Mouse (Mus musculus) midbrain, postnatal 0 days (tissue): ENCODE measurements around the gene Camkmt. TPM values are rescaled to one million over a fixed set of nuclear protein-coding genes. Genes with fewer than 3 reads are reported as not detected.

Experiments
- ATAC-seq: fragments of 200-750 bp; cut with Nextera tagmentation; 2 replicates; pipeline ENCODE4 v1.8.0; 2017; ENCODE audit warnings: moderate number of reproducible peaks, mild to moderate bottlenecking, moderate TSS enrichment, moderate library complexity; ENCODE audit not compliant: low FRiP score
- DNase-seq: peaks from one replicate; pipeline ENCODE4 v3.0.0-alpha.2; 2015; ENCODE audit warnings: low spot score
- H3K27ac ChIP-seq: fragments of 300-500 bp; sonication (generic); 2 replicates; pipeline ENCODE4 v1.5.1; 2014; ENCODE audit warnings: low read depth, mild to moderate bottlenecking, low read length, mixed read lengths
- H3K27me3 ChIP-seq: fragments of 300-500 bp; sonication (generic); 2 replicates; pipeline ENCODE4 v1.6.1; 2014; ENCODE audit warnings: low read length, control low read depth, mixed read lengths; ENCODE audit not compliant: insufficient read depth
- H3K36me3 ChIP-seq: fragments of 300-500 bp; sonication (generic); 2 replicates; pipeline ENCODE4 v1.6.1; 2014; ENCODE audit warnings: low read length, control low read depth, mixed read lengths; ENCODE audit not compliant: insufficient read depth
- H3K4me1 ChIP-seq: fragments of 300-500 bp; sonication (generic); 2 replicates; pipeline ENCODE4 v1.6.1; 2014; ENCODE audit warnings: mild to moderate bottlenecking, control low read depth, antibody characterized with exemption, low read length, mixed read lengths; ENCODE audit not compliant: insufficient read depth
- H3K4me2 ChIP-seq: fragments of 300-500 bp; sonication (generic); 2 replicates; pipeline ENCODE4 v1.6.1; 2014; ENCODE audit warnings: low read depth, mild to moderate bottlenecking, low read length, mixed read lengths; ENCODE audit not compliant: poor library complexity, severe bottlenecking
- H3K4me3 ChIP-seq: fragments of 300-500 bp; sonication (generic); 2 replicates; pipeline ENCODE4 v1.5.1; 2014; ENCODE audit warnings: low read depth, mild to moderate bottlenecking, low read length, moderate library complexity
- H3K9ac ChIP-seq: fragments of 300-500 bp; sonication (generic); replicated peaks from 2 replicates; pipeline ENCODE4 v1.6.1; 2014; ENCODE audit warnings: mild to moderate bottlenecking, low read length, moderate library complexity, mixed read lengths; ENCODE audit not compliant: poor library complexity, severe bottlenecking
- H3K9me3 ChIP-seq: fragments of 300-500 bp; sonication (generic); 2 replicates; pipeline ENCODE4 v1.6.1; 2016; ENCODE audit warnings: low read length, control low read depth
- CTCF ChIP-seq: IDR thresholded peaks from 2 replicates; pipeline ENCODE4 v1.5.1; 2016; ENCODE audit warnings: antibody characterized with exemption, mild to moderate bottlenecking
- WGBS: fragments of 180-500 bp; shearing (Covaris S2); extraction: QIAGEN DNeasy Blood & Tissue Kit; methylation state at CpG from one replicate; pipeline ENCODE4 v1.1.7; 2014; 5-methylcytosine and 5-hydroxymethylcytosine counted together
- polyA plus RNA-seq: library from polyadenylated mRNA; unstranded; fragments of >200 nt; fragmentation: Nextera tagmentation; extraction: Ambion mirVana; gene quantifications from 2 replicates; pipeline ENCODE4 v1.2.1, GENCODE M21; 2015
- total RNA-seq: library from RNA; depleted of rRNA; stranded (reverse); fragments of >200 nt; gene quantifications from 2 replicates; pipeline ENCODE4 v1.2.3, GENCODE M21; 2014

The Camkmt gene
- total and polyA plus RNA-seq, 2 experiments from 2014 or later, result 6.1 to 21.5 TPM

- no peaks in the 10 kb centered on the region for H3K9me3 ChIP-seq
- no peaks in the 10 kb centered on the region for H3K4me1 ChIP-seq
- no peak overlapping the region for H3K9ac ChIP-seq
- H3K27me3 ChIP-seq, result no peaks in the 10 kb centered on the region
- H3K4me3 ChIP-seq, result no peak overlapping the region
- no peak for ATAC-seq
- H3K4me2 ChIP-seq, result no peak overlapping the region
- TF ChIP-seq CTCF, result peak; percentile 55
- H3K27ac ChIP-seq, result no peak overlapping the region
- no peak for DNase-seq
- WGBS, result 93% methylated on average over 8 of the region's 8 CpGs
- peaks cover 53% of the 10 kb centered on the region for H3K36me3 ChIP-seq
Measured at GRCm38 (mm10) chr17:85071088-85071775, 19.1 kb upstream of the Camkmt start.

DNA sequence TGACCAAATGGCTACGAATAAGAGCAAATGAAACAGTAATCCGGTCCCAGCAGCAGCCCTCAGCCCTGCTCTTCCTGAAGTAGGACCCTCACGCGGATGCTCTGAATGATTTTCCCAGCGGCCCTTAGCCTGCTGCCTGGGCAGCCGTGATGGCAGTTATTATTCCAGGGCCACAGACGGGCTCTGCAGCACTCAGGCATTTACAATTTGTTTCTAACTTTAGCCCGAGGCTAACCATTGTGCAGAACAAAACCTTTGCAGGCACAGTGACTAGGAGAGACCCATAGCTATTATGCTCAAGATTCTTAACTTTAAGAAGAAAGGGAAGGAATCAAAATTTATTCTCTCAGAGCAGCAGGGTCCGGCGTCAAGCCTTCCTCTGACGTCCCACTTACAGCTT, 18.0 kb upstream of the Camkmt start:
- H3K4me2 ChIP-seq, result no peak overlapping the region
- H3K9ac ChIP-seq, result no peak overlapping the region
- peaks cover 53% of the 10 kb centered on the region for H3K36me3 ChIP-seq
- no peaks in the 10 kb centered on the region for H3K4me1 ChIP-seq
- no peak overlapping the region for H3K4me3 ChIP-seq
- H3K9me3 ChIP-seq, result no peaks in the 10 kb centered on the region
- 21% methylated on average over 11 of the region's 11 CpGs for WGBS
- no peak for ATAC-seq
- TF ChIP-seq CTCF, result no peak
- no peak for DNase-seq
- no peaks in the 10 kb centered on the region for H3K27me3 ChIP-seq
- H3K27ac ChIP-seq, result no peak overlapping the region

GRCm38 (mm10) chr17:85073214-85073613, 17.1 kb upstream of the Camkmt start:
- Histone ChIP-seq H3K4me2 (no peak overlapping the region), H3K4me1 (no peaks in the 10 kb centered on the region), H3K27ac (no peak overlapping the region), H3K9ac (no peak overlapping the region), H3K27me3 (no peaks in the 10 kb centered on the region), H3K4me3 (no peak overlapping the region), H3K36me3 (peaks cover 56% of the 10 kb centered on the region), H3K9me3 (no peaks in the 10 kb centered on the region)
- no peak for TF ChIP-seq CTCF
- WGBS, result 49% methylated on average over 7 of the region's 7 CpGs
- no peak for ATAC-seq
- DNase-seq, result no peak

DNA sequence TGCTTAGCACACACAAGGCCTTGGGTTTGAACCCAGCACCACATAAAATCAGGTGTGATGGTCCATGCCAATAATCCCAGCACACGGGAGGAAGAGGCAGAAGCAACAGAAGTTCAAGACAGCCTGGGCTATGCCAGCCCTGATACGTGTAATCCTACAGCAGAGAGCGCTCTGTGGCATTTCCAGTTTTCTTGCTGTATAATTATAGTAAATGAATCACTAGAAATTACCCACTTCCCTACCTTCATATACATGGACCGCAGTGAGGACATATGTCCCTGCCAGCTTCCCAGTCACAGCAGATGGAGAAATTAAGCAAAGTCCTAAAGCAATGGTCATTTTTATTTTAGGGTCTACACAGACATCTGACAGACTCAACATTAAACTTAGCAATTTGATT, 16.3 kb upstream of the Camkmt start:
- no peak for TF ChIP-seq CTCF
- Histone ChIP-seq H3K4me1 (no peaks in the 10 kb centered on the region), H3K36me3 (peaks cover 52% of the 10 kb centered on the region), H3K9ac (no peak overlapping the region), H3K27me3 (no peaks in the 10 kb centered on the region), H3K9me3 (no peaks in the 10 kb centered on the region), H3K27ac (no peak overlapping the region), H3K4me3 (no peak overlapping the region), H3K4me2 (no peak overlapping the region)
- DNase-seq (no peak), ATAC-seq (no peak)
- 96% methylated on average over 4 of the region's 4 CpGs for WGBS

- no peaks in the 10 kb centered on the region for H3K4me1 ChIP-seq
- no peaks in the 10 kb centered on the region for H3K9me3 ChIP-seq
- no peaks in the 10 kb centered on the region for H3K27me3 ChIP-seq
- ATAC-seq (no peak), DNase-seq (no peak)
- no peak overlapping the region for H3K4me3 ChIP-seq
- no peak overlapping the region for H3K27ac ChIP-seq
- no peak for TF ChIP-seq CTCF
- H3K4me2 ChIP-seq, result no peak overlapping the region
- no peak overlapping the region for H3K9ac ChIP-seq
- peaks cover 34% of the 10 kb centered on the region for H3K36me3 ChIP-seq
- 88% methylated on average over 3 of the region's 3 CpGs for WGBS
Measured at GRCm38 (mm10) chr17:85079276-85079675, 11.1 kb upstream of the Camkmt start.

DNA sequence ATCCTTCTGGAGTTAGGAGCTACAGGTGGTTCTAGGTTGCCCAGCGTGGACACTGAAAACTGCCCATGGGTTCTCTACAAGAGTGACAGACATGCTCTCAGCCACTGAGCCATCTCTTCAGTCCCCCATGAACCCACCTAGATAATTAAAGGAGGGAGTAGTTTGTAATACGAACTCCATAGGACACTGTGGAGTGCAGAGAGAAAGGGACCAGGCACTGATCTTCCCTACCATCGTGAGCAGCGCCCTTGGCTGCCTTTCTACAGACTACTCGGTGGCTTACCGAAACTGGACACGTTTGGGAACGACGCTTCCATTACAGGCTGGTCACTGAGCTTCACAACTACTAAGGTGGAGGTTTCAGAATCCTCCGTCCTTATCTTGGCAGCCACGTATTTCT, 9.6 kb upstream of the Camkmt start:
- no peak for DNase-seq
- no peak overlapping the region for H3K4me3 ChIP-seq
- peaks cover 26% of the 10 kb centered on the region for H3K36me3 ChIP-seq
- H3K9ac ChIP-seq, result no peak overlapping the region
- ATAC-seq, result no peak
- no peaks in the 10 kb centered on the region for H3K4me1 ChIP-seq
- H3K27ac ChIP-seq, result no peak overlapping the region
- WGBS, result 97% methylated on average over 11 of the region's 11 CpGs
- H3K9me3 ChIP-seq, result no peaks in the 10 kb centered on the region
- H3K4me2 ChIP-seq, result no peak overlapping the region
- H3K27me3 ChIP-seq, result no peaks in the 10 kb centered on the region
- TF ChIP-seq CTCF, result no peak
